Mouse (Mus musculus): Measurements from ENCODE around the gene Vwa5b2.

The Vwa5b2 gene

GRCm38 (mm10) chr16:20589366-20589938 is at the start of gene Vwa5b2:
Gene Vwa5b2 (plus strand): TSS chr16:20589471.
- no peak for DNase-seq

GRCm38 (mm10) chr16:20539649-20540048 is 49.6 kb upstream of the Vwa5b2 start:
- DNase-seq = no peak

GRCm38 (mm10) chr16:20540438-20540837 is 48.8 kb upstream of the Vwa5b2 start:
- DNase-seq = no peak

GRCm38 (mm10) chr16:20545696-20546095 is 43.6 kb upstream of the Vwa5b2 start:
- no peak for DNase-seq

- DNase-seq = peak; percentile 11
Measured at GRCm38 (mm10) chr16:20547423-20547822, 41.8 kb upstream of the Vwa5b2 start.

GRCm38 (mm10) chr16:20548096-20548948 is 40.9 kb upstream of the Vwa5b2 start, which contains the start of gene Abcf3:
Gene Abcf3 (plus strand): TSS chr16:20548577.
- peak; percentile 96 for DNase-seq

- no peak for DNase-seq
Measured at GRCm38 (mm10) chr16:20549161-20549560, 40.1 kb upstream of the Vwa5b2 start.

GRCm38 (mm10) chr16:20551691-20552090 is 37.6 kb upstream of the Vwa5b2 start:
- no peak for DNase-seq

GRCm38 (mm10) chr16:20552594-20552993 is 36.7 kb upstream of the Vwa5b2 start:
- DNase-seq = no peak

- no peak for DNase-seq
Measured at GRCm38 (mm10) chr16:20555000-20555399, 34.3 kb upstream of the Vwa5b2 start.

- no peak for DNase-seq
Measured at GRCm38 (mm10) chr16:20557381-20557780, 31.9 kb upstream of the Vwa5b2 start.

GRCm38 (mm10) chr16:20565075-20565474 is 24.2 kb upstream of the Vwa5b2 start:
- DNase-seq = no peak

GRCm38 (mm10) chr16:20589939-20590679 is 838 bp downstream of the Vwa5b2 start:
- DNase-seq = no peak

- peak; percentile 24 for DNase-seq
Measured at GRCm38 (mm10) chr16:20590680-20591038, 1.4 kb downstream of the Vwa5b2 start.

GRCm38 (mm10) chr16:20591076-20591705 is 1.9 kb downstream of the Vwa5b2 start:
- DNase-seq = no peak

- DNase-seq = no peak
Measured at GRCm38 (mm10) chr16:20595060-20595673, 5.9 kb downstream of the Vwa5b2 start.

GRCm38 (mm10) chr16:20595737-20596136 is 6.5 kb downstream of the Vwa5b2 start:
- no peak for DNase-seq

- no peak for DNase-seq
Measured at GRCm38 (mm10) chr16:20596687-20597441, 7.6 kb downstream of the Vwa5b2 start.

- no peak for DNase-seq
Measured at GRCm38 (mm10) chr16:20600511-20600910, 11.2 kb downstream of the Vwa5b2 start.

- DNase-seq = no peak
Measured at GRCm38 (mm10) chr16:20604705-20605104, 15.4 kb downstream of the Vwa5b2 start.

GRCm38 (mm10) chr16:20610501-20611356 is 21.5 kb downstream of the Vwa5b2 start:
- peak; percentile 83 for DNase-seq
